Mouse (Mus musculus): ENCODE measurements around the gene Hdac4.

The Hdac4 gene

GRCm38 (mm10) chr1:92195360-92196149, at the start of gene Hdac4:
Gene Hdac4, minus strand, starts transcription at chr1:92195699.
- DNase-seq = no peak

DNA sequence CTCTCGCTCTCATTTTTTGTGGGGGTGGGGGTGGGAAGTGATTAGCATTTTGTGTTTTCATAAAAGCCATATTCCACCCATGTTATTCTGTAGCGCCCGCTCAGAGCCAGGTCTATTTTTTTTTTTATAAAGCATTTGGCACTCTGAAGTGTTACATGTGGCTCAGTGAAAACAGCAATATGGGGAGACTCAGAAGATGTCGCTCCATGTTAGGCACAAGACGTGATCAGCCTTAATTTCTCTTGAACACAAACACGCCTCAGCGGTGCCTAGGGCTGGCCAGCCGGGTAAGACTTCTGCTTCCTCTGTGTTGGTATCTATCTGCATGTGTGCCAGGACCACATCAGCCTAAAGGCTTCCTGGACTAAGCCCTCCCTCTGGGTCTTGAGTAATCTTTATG, 48.0 kb upstream of the Hdac4 start:
- no peak for DNase-seq

DNA sequence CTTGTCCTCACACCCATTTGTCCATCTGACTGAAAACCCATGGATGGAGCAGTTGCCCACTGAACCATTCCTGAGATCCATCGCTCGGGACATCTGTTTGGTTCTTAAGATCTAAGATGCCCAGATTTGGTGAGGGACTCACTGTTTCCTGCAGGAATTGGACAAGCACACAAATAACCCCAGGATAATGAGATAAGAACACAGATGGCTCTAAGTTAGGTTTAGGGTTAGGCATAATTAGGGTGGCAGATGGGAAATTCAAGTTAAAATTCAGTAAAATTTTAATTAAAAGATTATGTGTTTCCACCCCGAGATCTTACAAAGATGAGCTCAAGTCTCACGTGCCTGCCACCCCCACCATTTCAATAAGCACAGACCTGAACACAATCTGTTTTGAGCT, 44.6 kb upstream of the Hdac4 start:
- DNase-seq = no peak

DNA sequence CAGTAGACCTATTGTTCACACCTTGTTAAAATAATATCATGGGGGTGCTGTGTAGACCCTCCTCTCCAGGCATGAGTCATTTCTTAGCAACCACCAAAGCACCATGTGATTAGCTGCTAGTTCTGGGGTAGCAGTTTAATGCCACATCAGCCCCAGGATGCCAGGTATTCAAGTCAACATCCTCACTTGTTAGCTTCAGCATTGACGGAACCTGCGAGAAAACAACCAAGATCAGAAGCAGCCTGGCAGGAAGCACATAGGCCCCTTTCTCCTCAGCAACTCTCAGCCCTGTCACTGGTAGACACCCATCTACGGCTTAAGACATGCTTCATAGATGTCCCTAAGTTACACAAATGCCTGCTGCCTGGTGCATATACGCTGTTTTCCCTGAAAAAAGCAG, 40.1 kb upstream of the Hdac4 start:
- DNase-seq = no peak

DNA sequence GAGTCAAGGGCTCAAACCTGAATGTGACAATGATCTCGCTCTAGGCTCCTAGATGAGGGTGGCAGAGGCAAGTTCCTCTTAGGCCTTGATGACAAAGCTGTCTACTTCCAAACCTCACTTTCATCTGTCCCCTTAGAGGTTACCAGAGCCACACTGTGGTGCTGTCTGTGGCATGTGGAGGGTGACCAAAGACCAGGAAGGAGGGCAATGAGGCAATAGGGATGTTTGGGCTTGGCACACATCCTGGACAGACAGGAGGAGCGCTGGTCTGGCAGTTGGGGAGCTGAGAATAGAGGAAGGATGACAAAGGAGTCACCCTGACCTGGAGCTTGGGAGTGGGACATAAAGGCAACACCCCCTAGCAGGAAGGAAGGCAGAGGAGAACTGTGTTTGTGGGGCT, 29.8 kb upstream of the Hdac4 start:
- DNase-seq = no peak

DNA sequence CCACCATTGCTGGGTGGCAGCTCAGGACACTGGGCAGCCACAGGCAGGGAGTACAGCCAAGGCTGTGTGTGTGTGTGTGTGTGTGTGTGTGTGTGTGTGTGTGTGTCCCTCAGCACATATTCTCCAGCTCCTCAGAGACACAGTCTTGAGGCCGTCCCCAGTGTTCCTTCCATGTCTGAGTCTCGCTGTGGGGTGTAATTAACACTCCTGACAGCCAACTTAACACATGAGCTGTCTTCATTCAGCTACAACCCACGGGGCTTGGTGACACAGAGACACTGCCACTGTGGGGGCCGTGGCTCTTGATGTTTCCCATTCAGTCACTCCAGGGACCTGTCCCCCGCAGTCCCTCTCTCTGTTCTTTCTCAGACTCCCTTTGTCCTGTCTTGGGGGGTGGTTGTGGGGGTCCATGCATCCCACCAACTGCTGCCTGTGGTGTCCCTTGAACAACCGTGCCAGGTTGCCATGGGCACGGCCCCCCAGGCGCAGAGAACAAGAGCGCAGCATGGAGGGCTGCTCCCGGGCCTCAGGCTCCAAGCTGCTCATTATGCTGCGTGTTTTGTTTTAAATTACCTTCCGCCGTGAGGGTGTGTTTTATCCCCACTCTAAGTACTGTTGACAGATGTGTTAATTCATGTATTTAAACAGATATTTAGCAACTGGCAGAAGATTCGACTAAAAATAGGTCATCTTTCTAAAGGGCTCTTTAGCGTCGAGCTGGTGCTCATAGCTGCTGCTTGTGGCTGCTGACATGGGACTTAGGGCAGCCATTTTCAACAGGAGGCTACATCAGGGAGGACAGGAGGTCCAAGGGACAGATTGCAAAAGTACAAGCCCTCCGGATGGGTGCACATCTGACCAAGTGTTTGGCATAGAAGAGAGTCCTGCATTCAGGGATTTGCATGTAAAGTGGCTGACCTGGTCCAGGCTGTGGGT, 28.7 kb upstream of the Hdac4 start:
- DNase-seq = no peak

DNA sequence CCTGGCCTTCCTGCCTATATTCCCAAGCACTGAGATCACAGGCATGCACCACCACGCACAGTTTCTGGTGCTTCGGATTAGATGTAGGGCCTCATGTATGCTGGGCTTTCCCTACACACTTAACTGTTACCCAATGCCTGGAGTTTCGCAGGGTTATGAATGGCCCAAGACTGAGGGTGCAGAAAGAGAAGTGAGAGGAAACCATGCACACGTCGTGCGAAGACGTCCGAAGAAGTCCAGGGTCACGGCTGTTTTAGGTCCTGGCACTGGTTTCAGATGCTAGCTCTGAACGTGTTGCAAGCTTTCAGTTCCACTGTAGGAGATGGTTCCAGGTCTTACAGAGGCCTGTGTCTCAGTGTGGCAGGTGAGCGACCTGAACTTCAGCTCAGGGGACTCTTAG, 21.2 kb upstream of the Hdac4 start:
- no peak for DNase-seq

- DNase-seq = peak; percentile 13
These were observed 20.6 kb upstream of the Hdac4 start for GRCm38 (mm10) chr1:92215996-92216630.

- no peak for DNase-seq
These were observed 19.7 kb upstream of the Hdac4 start for GRCm38 (mm10) chr1:92215131-92215638.

DNA sequence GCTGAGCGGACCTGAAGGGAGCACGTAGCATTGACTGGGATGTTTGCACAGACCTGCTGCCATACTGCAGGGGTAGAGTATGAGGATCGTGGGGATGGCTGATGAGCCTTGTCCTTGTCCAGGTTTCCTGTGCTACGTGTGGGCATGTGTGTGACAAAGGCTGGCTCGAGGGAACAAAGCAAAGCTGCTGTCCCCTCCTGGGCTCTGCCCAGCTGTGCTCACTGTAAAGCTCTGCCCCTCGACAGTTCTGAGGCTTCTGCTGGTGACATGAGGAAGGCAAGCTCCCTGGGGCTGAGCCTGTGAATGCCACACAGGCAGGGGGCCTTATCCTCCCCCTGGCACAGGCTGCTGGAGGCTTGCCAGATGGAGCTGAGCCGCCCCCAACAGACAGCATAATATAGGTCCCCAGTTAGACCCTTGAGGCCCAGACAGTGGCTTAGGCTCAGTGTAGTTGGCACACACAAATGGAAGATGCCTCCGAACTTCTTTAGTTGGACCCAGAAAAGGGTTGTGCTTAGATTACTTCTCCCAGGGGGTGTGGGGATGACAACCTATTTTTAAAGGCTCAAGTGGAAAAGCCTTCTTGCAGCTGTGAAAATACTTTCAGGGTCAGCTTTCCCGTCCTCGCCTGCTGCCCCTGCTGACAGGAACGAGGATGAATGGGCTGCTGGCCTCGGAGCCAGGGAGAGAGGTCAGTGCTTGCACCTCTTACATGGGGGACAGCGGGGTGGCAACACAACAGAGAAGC, 16.7 kb upstream of the Hdac4 start:
- no peak for DNase-seq

DNA sequence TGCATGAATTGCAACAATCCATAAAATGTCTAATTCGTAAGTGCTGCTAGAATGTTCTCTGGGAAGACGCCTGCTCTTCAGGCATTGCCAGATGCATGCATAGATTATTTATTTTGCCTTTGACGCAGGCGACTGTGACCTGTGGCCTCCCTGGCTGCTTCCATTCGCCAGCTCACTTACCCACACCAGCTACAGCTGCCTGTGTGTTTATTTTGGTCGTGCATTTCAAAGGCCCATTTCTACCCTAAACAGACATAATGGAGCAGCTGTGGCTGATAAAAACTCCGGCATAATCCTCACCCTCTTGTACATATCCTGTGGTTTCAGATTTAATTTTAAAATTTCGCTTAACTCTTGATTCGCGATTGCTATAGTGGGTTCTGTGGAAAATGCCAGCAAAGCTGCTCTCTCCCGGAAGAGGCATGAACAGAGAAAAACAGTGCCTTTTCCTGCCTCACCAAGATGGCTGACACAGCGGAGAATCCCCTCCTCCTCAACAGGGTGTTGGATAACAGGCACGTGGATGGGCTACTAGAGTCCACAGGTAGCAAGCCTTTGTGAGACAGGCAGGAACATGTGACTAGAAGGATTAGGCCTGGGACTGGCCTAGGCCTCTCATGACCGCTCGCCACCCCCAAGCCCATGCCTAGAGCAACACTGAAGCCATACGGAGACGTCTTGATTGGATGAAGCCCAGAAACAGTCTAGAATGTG, 7.3 kb upstream of the Hdac4 start:
- DNase-seq = no peak

GRCm38 (mm10) chr1:92190463-92190862, 5.0 kb downstream of the Hdac4 start:
- DNase-seq = no peak

- no peak for DNase-seq
These were observed 8.4 kb downstream of the Hdac4 start for GRCm38 (mm10) chr1:92187137-92187536.

DNA sequence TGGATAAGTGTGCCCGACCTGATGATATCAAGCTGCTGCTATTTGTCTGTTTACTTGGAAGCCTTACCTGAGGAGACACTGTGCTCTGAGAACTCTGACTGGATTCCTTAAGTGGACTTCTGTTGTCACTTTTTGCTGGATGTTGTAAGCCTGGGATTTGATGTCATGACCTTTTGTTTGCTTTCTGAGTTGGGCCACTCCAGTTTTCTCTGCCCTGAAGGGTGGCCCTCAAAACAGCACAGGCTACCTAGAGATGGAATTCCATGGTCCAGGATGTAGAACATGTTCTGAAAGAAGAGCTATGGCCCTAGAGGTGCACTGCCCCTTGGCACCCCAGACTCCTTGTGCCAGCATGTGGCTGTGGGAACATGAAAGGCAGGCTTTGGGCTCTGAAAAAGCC, 10.9 kb downstream of the Hdac4 start:
- no peak for DNase-seq

GRCm38 (mm10) chr1:92183101-92183790, 12.3 kb downstream of the Hdac4 start:
- DNase-seq = no peak

DNA sequence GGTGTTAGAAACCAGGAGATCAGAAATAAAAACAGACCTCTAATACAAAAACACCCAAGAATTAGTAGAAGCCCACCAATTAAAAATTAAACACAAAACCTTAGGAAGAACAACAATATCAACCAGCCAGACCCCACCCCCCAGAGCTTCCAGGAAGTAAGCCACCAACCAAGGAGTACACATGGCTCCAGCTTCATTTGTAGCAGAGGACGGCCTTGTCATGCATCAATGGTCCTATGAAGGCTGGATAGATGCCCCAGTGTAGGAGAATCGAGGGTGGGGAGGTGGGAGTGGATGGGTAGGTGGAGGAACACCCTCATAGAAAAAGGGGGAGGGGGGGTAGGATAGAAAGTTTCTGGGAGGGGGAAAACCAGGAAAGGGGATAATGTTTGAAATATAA, 13.5 kb downstream of the Hdac4 start:
- no peak for DNase-seq

DNA sequence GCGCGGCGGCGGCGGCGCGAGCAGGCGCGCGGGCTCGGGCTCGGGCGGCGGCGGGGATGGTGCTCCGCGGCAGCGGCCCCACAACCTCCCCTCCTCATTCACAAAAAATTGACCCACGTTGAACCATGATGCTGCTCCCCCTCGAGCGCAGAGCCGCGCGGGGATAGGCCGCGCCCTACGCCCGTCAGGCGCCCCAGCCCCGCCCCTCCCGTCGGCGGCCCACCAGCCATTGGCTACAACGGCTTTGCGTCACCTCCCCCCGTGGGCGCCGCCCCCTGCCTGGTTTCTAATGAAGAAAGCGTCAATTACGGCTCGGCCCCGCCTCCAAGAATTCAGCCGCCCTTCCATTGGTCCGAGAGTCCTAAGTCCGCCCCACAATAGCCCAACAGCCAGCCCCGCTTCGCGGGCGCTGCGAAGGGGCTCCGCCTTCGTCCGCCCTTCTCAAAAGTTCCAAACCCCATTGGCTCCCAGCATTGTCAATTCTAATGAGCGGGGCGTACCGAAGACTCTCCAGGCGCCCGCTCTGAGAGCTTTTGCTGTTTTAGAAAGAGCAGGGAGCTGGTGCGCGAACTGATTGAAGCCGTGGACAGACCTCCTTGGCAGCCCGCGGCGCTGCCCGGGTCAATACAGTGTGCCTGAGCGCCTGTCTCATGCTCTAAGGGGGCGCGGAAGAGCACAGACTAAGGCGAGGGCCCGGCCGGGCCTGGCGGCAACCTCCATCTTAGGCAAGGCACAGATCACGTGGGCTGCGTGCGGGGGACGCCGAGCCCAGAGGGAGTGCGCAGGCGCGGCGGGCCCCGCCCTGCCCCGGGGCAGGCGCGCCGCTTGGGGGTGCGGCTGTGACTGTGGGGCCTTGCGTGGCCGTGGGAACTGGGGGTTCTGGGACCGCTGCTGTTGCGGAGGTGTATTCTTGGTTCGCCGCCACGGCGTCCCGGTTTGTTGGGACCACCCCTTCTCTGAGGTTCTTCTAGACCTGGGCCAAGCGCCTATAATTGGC, 15.1 kb downstream of the Hdac4 start:
- DNase-seq = peak; percentile 100

DNA sequence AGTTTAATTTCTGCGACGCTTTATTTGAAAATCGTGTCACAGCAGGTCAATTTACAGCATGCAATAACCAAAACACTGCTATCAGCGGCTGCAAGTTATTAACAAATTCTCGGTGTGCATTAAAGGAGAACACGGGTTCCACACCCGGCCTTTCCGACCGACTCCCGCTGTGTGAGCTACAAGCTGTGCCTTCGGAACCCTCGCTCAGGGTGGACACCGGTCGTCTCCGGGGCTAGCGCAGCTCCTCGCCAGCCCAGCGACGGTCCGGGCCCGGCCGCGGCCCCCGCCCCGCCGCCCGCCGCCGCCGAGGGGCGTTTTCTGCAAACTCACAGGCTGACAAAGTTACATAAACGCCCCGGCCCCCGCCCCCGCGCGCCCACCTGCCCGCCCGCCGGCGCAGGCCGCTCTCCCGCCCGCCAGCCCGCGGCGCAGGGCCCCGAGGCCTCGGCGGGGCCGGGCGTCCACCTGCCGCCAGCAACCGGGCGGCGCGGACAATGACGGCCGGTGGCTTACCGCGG, 16.0 kb downstream of the Hdac4 start:
- peak; percentile 60 for DNase-seq

- DNase-seq = peak; percentile 10
These were observed 16.4 kb downstream of the Hdac4 start for GRCm38 (mm10) chr1:92179070-92179469.
